Mouse (Mus musculus) embryo, embryonic 10 days (tissue): ENCODE results near the gene Padi2.

Source experiments
- DNase-seq: peaks from one replicate; pipeline ENCODE4 v3.0.0-alpha.2; 2015; ENCODE audit warnings: low spot score

Padi2 gene

DNA sequence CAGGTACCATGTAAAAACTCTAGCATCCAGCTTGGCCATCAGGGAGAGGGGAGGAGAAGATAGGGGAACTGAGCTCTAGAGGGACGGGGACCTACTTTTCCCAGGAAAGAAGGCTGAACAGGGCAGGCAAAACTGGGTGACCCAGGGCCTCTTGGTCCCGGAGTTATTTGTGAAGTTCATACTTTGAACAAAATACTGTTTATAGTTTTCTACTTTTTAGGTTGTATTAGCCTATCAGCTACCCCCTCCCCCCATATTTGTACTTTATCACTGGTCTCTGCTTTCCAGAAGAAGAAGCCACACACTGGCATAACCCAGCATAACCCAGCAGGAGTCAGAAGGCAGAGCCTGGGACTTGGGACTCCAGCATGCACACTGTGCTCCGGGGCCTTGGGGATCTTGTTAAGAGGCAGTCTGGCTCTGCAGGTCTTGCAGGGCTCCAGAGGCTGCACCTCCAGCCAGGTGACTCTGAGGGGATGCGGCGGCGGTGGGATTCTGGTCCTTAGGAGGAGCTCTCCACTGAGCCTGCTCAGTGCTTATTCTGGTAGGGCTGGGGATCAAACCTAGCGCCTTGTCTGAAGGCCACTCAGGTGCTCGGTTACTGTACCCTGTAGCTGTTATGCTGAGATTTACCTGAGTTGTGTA is 25.0 kb upstream of the Padi2 start:
- DNase-seq = no peak

DNA sequence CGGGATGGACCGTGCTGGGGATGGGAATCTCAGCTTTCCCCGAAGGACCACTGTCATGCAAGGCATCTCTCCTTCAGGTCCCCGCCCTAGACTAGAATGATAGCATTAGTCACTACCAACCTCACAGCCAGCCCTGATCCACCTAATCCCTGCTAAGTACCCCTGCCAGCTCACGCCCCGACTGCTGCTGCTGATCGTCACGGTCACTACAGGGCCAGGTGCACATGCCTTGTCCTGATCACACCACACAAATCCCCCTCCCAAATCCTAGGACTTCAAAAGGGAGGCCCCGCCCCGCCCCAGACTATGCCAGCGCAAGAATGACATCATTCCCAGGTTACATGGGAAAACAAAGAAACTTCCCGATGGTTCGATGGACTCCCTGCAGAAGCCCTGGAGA is 24.4 kb upstream of the Padi2 start:
- no peak for DNase-seq

GRCm38 (mm10) chr4:140882365-140882764 is 23.8 kb upstream of the Padi2 start:
- DNase-seq = no peak

DNA sequence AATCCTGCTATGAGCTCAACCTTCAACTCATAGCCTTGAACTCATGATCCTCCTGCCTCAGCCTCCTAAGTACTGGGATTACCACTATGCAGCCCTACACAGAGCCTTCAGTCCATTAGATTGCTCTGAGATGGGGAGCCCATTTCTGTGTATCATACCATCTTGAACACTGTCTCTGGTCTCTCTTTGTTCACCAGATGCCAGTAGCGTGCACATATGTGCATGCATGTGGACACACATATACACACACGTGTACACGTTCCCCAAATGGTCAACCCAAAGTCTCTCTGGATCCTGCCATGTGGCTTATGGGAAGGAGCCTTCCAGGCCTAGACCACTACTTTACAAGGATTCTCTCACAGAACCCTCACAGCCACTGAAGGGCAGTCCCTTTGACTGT is 23.2 kb upstream of the Padi2 start:
- DNase-seq = no peak

GRCm38 (mm10) chr4:140883852-140884251 is 22.3 kb upstream of the Padi2 start:
- no peak for DNase-seq

- DNase-seq = no peak
These were observed 14.5 kb upstream of the Padi2 start for GRCm38 (mm10) chr4:140891525-140892162.

- no peak for DNase-seq
These were observed 14.0 kb upstream of the Padi2 start for GRCm38 (mm10) chr4:140892163-140892530.

GRCm38 (mm10) chr4:140904776-140905425 is 1.2 kb upstream of the Padi2 start:
- DNase-seq = no peak

- no peak for DNase-seq
These were observed 695 bp upstream of the Padi2 start for GRCm38 (mm10) chr4:140905426-140905871.

DNA sequence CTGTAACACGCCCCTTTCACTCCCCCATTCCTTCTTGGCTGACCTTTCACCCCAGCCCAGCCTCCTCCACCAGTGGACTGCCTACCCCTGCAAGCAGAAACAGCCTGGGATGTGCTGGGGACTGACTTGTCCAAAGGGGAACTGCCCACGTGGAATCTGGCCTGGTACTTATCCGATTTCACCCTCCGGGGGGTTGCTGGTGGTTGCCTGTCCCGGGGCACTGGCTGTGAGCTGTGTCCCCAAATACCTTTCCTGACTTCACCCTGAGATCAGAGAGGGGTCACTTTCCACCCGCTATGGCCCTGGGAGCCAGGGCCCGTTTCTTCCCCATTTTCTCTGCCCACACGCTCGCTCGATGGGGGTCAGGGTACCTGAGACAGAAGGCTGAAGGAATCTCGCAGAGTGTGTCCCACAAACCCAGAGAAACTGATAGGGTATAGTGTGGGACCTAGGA is 710 bp downstream of the Padi2 start:
- no peak for DNase-seq

GRCm38 (mm10) chr4:140907306-140908024 is 1.3 kb downstream of the Padi2 start:
- DNase-seq = no peak

- no peak for DNase-seq
These were observed 2.5 kb downstream of the Padi2 start for GRCm38 (mm10) chr4:140908627-140909026.

GRCm38 (mm10) chr4:140909536-140909935 is 3.4 kb downstream of the Padi2 start:
- no peak for DNase-seq

DNA sequence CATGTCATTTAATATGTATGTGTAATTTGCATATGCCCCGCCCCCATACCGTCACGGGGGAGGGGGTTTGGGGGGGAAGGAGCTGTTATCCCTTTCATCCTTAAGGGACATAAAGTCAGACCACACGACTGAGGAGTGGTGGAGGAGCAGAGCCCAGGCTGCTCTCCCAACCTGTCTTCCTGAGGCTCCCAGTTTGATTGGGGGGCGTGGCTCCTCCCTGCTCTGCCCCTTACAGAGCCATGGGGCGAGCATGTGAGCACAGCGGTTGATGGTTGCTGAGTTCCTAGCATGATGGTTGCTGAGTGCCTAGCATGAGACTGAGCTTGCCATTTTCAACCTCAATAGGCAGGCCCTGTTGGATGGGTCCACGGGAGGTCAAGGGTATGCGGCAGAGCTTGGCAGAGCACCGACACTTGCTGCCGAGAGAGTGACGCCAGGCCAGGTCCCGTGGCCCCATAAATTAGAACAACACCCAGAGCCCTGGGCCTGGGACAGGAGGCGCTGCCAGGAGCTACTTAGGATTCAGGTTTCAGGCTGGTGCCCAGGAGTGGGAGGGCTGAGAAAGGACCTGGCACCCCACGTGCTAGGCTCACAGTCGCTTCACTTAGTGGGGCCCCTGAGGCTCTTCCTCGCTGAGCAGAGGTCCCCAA is 4.6 kb downstream of the Padi2 start:
- DNase-seq = peak; percentile 36

DNA sequence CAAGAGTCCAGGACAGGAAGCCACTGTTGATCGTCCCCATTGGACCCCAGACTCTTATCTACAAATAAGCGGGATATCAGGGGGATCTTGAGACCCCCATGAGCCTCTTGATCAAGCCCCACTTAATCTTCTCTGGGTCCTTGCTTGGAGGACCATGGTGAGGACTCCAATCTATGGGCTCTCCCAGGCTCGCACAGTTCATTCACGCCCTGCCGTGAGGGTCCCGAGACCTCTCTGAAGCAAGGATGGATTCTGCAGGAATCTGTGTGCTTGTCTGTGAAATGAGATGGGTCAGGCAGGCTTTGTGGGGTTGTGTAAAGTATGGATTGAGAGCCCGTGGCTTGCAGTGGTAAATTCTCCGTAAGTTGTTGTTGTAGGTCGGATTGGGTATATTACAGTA is 5.3 kb downstream of the Padi2 start:
- no peak for DNase-seq

- no peak for DNase-seq
These were observed 6.2 kb downstream of the Padi2 start for GRCm38 (mm10) chr4:140912271-140912833.

GRCm38 (mm10) chr4:140913565-140913964 is 7.4 kb downstream of the Padi2 start:
- DNase-seq = no peak

DNA sequence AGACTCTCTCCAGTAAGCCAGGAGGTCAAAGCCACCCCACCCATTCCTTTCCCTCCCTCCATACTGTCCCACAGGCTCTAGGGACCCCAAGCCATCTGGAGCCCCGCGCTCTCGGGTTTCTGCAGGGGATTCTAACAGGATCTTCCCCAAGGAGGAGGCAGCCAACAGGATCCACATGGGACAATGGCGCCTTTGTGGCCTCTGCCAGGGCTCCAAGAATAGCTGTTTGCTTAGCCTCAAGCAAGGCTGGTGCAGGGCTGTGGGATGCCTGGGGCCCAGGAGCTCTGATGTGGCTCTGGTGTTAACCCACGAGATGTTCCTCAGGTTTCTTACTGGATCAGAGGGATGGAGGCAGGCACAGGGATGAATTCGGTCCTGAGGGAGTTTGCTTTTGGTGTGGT is 8.6 kb downstream of the Padi2 start:
- DNase-seq = no peak

DNA sequence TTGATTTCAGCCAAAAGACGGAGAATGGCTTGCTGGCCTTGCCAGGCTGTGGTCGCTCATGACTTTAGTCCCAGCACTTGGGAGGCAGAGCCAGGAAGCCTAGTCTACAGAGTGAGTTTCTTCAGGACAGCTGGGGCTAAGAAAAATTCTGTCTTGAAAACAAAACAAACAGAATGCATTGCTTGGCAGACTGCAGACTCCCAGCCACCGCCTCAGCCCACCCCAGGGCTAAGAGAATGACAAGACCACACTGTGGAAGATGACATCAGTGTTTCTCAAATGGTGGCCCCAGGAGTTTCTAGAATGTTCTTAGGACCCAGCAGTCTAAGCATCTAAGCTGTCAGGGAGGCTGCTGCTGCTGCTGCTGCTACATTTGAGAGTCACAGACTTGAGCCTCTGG is 9.1 kb downstream of the Padi2 start:
- no peak for DNase-seq

- no peak for DNase-seq
These were observed 10.2 kb downstream of the Padi2 start for GRCm38 (mm10) chr4:140916296-140916695.

DNA sequence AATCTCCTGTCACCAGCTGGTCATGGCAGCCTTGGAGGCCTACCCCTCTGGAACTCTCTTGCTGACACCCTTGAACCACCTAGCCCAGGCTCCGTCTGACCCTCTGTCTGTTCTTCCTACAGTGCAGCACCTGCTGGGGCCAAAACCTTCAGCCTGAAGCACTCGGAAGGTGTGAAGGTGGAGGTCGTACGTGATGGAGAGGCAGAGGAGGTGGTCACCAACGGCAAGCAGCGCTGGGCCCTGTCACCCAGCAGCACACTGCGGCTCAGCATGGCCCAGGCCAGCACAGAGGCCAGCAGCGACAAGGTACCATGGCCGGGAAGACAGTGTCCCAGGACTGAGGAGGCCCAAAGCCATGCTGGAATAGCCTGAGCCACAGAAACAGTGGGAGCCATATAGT is 11.3 kb downstream of the Padi2 start:
- no peak for DNase-seq
